Mouse (Mus musculus): ENCODE results near the gene Il15ra. TPM values are rescaled to one million over a fixed set of nuclear protein-coding genes. Genes with fewer than 3 reads are reported as not detected.

The Il15ra gene
- polyA plus RNA-seq, 1 experiment from 2014 or later, result 4.3 TPM

DNA sequence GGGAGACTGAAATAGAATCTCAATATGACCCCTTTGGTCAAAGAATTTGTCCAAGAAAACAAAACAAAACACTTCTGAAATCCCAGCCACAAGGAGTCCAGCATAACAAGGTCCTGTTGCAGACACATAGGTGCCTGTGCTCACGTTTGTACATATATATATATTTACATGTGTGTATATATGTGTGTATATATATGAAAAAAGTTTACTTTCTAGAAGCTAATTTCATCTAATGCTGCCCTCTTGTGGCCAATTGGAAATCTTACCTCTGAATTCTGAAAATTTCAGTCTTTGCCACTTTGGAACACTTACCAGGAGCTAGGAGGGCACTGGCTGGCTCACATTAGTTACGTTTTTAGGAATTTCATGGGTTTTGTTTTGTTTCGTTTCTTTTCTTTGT is 17.7 kb upstream of the Il15ra start:
- H3K9me3 ChIP-seq (replicated peaks; ENCODE audit: low read length), result no peaks in the 10 kb centered on the region

DNA sequence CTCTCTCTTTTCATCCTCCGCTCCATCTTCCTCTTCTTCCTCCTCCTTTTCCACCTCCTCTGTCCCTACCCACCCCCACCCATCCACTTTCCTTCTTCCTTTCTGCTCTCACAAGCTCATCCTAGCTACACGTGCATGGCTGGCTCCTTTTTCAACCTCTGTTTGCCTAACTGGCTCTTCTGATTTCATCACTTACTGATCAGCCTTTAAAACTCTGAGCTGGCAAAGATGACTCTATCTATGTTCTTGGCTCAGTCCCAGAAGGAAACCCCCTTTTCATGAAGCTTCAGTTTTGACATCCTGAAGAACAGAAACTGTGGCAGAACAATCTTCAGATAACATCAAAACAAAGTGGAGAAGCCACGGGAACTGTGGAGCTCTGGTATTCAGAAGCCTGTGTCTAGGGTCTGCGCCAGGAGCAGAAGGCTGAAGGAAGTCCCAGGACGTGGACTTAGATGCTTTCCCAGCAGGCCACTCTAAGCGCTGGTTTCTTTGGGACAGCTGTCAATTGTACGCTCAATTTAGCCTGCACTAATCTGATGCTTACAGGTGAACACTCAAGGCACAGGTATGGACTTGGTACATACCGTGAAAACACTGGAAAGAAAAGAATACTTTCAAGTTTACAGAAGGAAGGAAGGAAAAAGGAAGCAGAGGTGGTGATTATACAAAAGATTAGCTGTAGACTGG is 14.7 kb upstream of the Il15ra start:
- Histone ChIP-seq H3K9me3 (replicated peaks; ENCODE audit: low read length) (no peaks in the 10 kb centered on the region), H3K4me1 (replicated peaks; ENCODE audit: insufficient read depth, low read length) (no peaks in the 10 kb centered on the region), H3K36me3 (ENCODE audit: insufficient read depth, low read length) (no peaks in the 10 kb centered on the region), H3K27me3 (ENCODE audit: insufficient read depth, low read length) (no peaks in the 10 kb centered on the region), H3K27ac (no peak overlapping the region), H3K4me2 (ENCODE audit: low read length) (no peak overlapping the region), H3K9ac (ENCODE audit: low read depth, low read length) (no peak overlapping the region), H3K4me3 (replicated peaks; ENCODE audit: low read depth, low read length) (no peak overlapping the region)
- TF ChIP-seq CTCF (IDR thresholded peaks at IDR 0.05; ENCODE audit: low read depth), result no peak
- DNase-seq (ENCODE audit: low spot score) (no peak), ATAC-seq (replicated peaks; ENCODE audit: low FRiP score, low read depth) (no peak)
- WGBS, result 64% methylated on average over 8 of the region's 8 CpGs

More for the DNA sequence above, 17.7 kb upstream of the Il15ra start:
- Histone ChIP-seq H3K4me2 (ENCODE audit: low read length) (no peak overlapping the region), H3K36me3 (ENCODE audit: insufficient read depth, low read length) (no peaks in the 10 kb centered on the region), H3K27me3 (ENCODE audit: insufficient read depth, low read length) (no peaks in the 10 kb centered on the region), H3K27ac (no peak overlapping the region), H3K9ac (ENCODE audit: low read depth, low read length) (no peak overlapping the region), H3K4me3 (replicated peaks; ENCODE audit: low read depth, low read length) (no peak overlapping the region), H3K4me1 (replicated peaks; ENCODE audit: insufficient read depth, low read length) (no peaks in the 10 kb centered on the region)
- no peak for ATAC-seq (replicated peaks; ENCODE audit: low FRiP score, low read depth)
- peak; percentile 71 for DNase-seq (ENCODE audit: low spot score)
- TF ChIP-seq CTCF (IDR thresholded peaks at IDR 0.05; ENCODE audit: low read depth), result peak; percentile 68
- 30% methylated on average over 3 of the region's 3 CpGs for WGBS

DNA sequence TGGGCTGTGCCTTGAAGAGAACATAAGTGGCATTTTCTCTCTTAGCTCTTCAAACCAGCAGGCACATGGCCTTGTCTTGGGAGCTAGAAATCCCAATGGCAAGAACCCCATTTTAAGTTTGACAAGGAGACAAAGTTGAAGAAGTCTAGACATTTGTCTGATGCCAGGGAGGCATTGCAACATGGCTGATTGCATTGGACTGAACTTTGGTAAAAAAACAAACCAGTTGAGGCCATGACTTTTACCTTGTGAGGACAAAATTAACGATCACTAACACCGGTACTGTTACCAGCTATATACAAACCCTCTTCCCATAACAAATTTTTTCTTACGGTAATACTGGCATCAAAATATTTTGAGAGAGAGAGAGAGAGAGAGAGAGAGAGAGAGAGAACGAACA is 11.7 kb upstream of the Il15ra start:
- Histone ChIP-seq H3K27ac (no peak overlapping the region), H3K9me3 (replicated peaks; ENCODE audit: low read length) (no peaks in the 10 kb centered on the region), H3K4me1 (replicated peaks; ENCODE audit: insufficient read depth, low read length) (no peaks in the 10 kb centered on the region), H3K9ac (ENCODE audit: low read depth, low read length) (no peak overlapping the region), H3K4me2 (ENCODE audit: low read length) (no peak overlapping the region), H3K36me3 (ENCODE audit: insufficient read depth, low read length) (no peaks in the 10 kb centered on the region), H3K4me3 (replicated peaks; ENCODE audit: low read depth, low read length) (no peak overlapping the region), H3K27me3 (ENCODE audit: insufficient read depth, low read length) (no peaks in the 10 kb centered on the region)
- ATAC-seq (replicated peaks; ENCODE audit: low FRiP score, low read depth) (no peak), DNase-seq (ENCODE audit: low spot score) (no peak)
- WGBS, result 89% methylated on average over 4 of the region's 4 CpGs
- TF ChIP-seq CTCF (IDR thresholded peaks at IDR 0.05; ENCODE audit: low read depth), result no peak

DNA sequence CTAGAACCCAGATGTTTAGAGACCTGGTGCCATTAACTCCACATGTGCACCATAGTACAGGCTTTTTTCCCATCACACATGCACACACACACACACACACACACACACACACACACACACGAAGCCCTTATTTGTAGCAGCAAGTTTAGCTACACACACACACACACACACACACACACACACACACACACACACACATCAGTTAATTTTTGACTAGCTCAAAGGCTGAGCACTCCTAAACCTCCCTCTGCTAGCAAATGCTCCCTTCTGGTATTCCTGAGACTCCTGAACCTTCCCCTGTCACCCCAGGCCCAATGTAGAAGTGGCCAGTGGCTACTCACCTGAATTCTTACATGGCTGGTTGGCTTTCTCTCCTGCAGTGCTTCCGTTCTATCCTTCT is 11.0 kb upstream of the Il15ra start:
- ATAC-seq (replicated peaks; ENCODE audit: low FRiP score, low read depth), result peak; percentile 46; the same call in 1 of the 2 replicates
- DNase-seq (ENCODE audit: low spot score), result no peak
- Histone ChIP-seq H3K4me3 (replicated peaks; ENCODE audit: low read depth, low read length) (no peak overlapping the region), H3K36me3 (ENCODE audit: insufficient read depth, low read length) (no peaks in the 10 kb centered on the region), H3K4me1 (replicated peaks; ENCODE audit: insufficient read depth, low read length) (no peaks in the 10 kb centered on the region), H3K27me3 (ENCODE audit: insufficient read depth, low read length) (no peaks in the 10 kb centered on the region), H3K27ac (no peak overlapping the region), H3K4me2 (ENCODE audit: low read length) (no peak overlapping the region), H3K9me3 (replicated peaks; ENCODE audit: low read length) (no peaks in the 10 kb centered on the region), H3K9ac (ENCODE audit: low read depth, low read length) (no peak overlapping the region)
- WGBS, result 67% methylated on average over 2 of the region's 2 CpGs
- TF ChIP-seq CTCF (IDR thresholded peaks at IDR 0.05; ENCODE audit: low read depth), result no peak

DNA sequence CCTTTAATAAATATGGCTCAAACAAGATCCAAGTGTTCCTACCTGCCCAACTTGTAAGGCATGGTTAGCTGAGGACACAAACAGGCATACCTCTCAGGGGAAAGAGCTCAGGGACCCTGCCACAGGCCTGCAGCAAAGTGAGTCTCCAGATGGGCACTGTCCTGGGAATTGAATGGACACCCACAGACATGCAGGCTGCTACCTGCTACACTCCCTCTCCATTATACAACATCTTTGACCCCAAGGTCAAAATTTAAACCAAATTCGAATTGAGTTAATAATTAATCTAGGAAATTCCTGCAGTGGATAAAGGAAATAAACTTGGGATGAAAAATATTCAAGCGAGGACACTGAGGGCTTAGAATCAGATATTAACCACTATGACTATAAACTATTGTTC is 9.2 kb upstream of the Il15ra start:
- ATAC-seq (replicated peaks; ENCODE audit: low FRiP score, low read depth), result no peak
- no peaks in the 10 kb centered on the region for H3K4me1 ChIP-seq (replicated peaks; ENCODE audit: insufficient read depth, low read length)
- TF ChIP-seq CTCF (IDR thresholded peaks at IDR 0.05; ENCODE audit: low read depth), result no peak
- no peaks in the 10 kb centered on the region for H3K27me3 ChIP-seq (ENCODE audit: insufficient read depth, low read length)
- no peak overlapping the region for H3K9ac ChIP-seq (ENCODE audit: low read depth, low read length)
- 58% methylated on average over 2 of the region's 2 CpGs for WGBS
- no peak overlapping the region for H3K4me2 ChIP-seq (ENCODE audit: low read length)
- H3K36me3 ChIP-seq (ENCODE audit: insufficient read depth, low read length), result no peaks in the 10 kb centered on the region
- H3K9me3 ChIP-seq (replicated peaks; ENCODE audit: low read length), result no peaks in the 10 kb centered on the region
- no peak overlapping the region for H3K27ac ChIP-seq
- no peak overlapping the region for H3K4me3 ChIP-seq (replicated peaks; ENCODE audit: low read depth, low read length)
- DNase-seq (ENCODE audit: low spot score), result no peak

DNA sequence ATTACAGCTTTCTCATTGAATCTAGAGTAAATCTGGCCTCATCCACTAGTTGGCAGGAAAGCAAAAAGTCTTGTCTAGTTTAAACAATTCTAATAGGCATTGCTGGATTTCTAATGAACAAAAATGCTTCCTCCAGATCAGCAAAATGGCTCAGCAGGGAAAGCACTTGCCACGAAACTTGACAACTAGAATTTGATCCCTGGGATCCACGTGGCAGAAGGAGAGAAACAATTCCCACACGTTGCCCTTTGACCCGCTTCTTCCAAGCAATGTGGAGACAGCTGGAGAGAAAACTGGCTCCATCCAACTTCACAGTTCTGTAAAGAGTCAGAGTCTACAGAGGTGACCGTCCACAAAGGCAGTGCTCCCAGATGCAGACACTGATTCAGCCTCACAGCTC is 6.1 kb upstream of the Il15ra start:
- Histone ChIP-seq H3K9me3 (replicated peaks; ENCODE audit: low read length) (no peaks in the 10 kb centered on the region), H3K9ac (ENCODE audit: low read depth, low read length) (no peak overlapping the region), H3K36me3 (ENCODE audit: insufficient read depth, low read length) (no peaks in the 10 kb centered on the region), H3K4me2 (ENCODE audit: low read length) (no peak overlapping the region), H3K27me3 (ENCODE audit: insufficient read depth, low read length) (no peaks in the 10 kb centered on the region), H3K27ac (no peak overlapping the region), H3K4me3 (replicated peaks; ENCODE audit: low read depth, low read length) (no peak overlapping the region), H3K4me1 (replicated peaks; ENCODE audit: insufficient read depth, low read length) (no peaks in the 10 kb centered on the region)
- no peak for ATAC-seq (replicated peaks; ENCODE audit: low FRiP score, low read depth)
- 33% methylated on average over 5 of the region's 5 CpGs for WGBS
- DNase-seq (ENCODE audit: low spot score), result no peak
- TF ChIP-seq CTCF (IDR thresholded peaks at IDR 0.05; ENCODE audit: low read depth), result no peak

DNA sequence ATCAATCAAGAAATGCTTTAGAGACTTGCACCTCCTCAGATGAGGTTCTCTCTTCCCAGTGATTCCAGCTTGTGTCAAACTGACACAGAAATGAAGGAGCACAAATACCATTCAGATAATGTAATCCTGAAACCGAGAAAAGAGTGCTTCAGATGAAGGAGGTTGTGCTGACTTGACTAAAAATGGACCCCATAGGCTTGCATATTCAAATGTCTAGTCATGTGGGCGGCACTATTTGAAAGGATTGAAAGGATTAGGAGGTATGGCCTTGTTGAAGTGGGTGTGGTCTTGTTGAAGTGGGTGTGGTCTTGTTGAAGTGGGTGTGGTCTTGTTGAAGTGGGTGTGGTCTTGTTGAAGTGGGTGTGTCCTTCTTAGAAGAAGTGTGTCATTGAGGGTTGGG is 5.2 kb upstream of the Il15ra start:
- 86% methylated on average over 2 of the region's 2 CpGs for whole genome bisulfite sequencing

More for the DNA sequence above, 5.2 kb upstream of the Il15ra start:
- Histone ChIP-seq H3K36me3 (ENCODE audit: insufficient read depth, low read length) (no peaks in the 10 kb centered on the region), H3K4me1 (replicated peaks; ENCODE audit: insufficient read depth, low read length) (no peaks in the 10 kb centered on the region), H3K9ac (ENCODE audit: low read depth, low read length) (no peak overlapping the region), H3K27me3 (ENCODE audit: insufficient read depth, low read length) (no peaks in the 10 kb centered on the region), H3K9me3 (replicated peaks; ENCODE audit: low read length) (no peaks in the 10 kb centered on the region), H3K4me2 (ENCODE audit: low read length) (no peak overlapping the region), H3K27ac (no peak overlapping the region), H3K4me3 (replicated peaks; ENCODE audit: low read depth, low read length) (no peak overlapping the region)
- DNase-seq (ENCODE audit: low spot score) (no peak), ATAC-seq (replicated peaks; ENCODE audit: low FRiP score, low read depth) (no peak)
- no peak for TF ChIP-seq CTCF (IDR thresholded peaks at IDR 0.05; ENCODE audit: low read depth)
